Comparison of ENCODE assay signal across 26 mouse cellular contexts in genomic region chr5:26908612-26909011, GRCm38 (mm10).
"Had no signal": no experiment of that assay in that cellular context is flagged by ENCODE, and none has a peak within 500 bp of the region (broad histone marks: within the 10 kb centered on the region; RNA-seq: fewer than 3 reads in every experiment).

No protein-coding gene starts in this region.

- ATAC-seq: forebrain, embryonic 13.5 days; forebrain, embryonic 14.5 days; forebrain, embryonic 15.5 days; forebrain, embryonic 16.5 days; forebrain, postnatal 0 days had no signal

- H3K36me3 ChIP-seq: embryonic facial prominence, embryonic 10.5 days; embryonic facial prominence, embryonic 12.5 days; embryonic facial prominence, embryonic 13.5 days; embryonic facial prominence, embryonic 15.5 days; forebrain, embryonic 10.5 days; forebrain, embryonic 12.5 days; forebrain, embryonic 15.5 days had no signal

- H3K27ac ChIP-seq: embryonic facial prominence, embryonic 10.5 days; embryonic facial prominence, embryonic 12.5 days; embryonic facial prominence, embryonic 13.5 days; embryonic facial prominence, embryonic 15.5 days; forebrain, embryonic 10.5 days; forebrain, embryonic 12.5 days; forebrain, embryonic 13.5 days; forebrain, embryonic 15.5 days; gastrocnemius, adult 2 months; heart, adult 2 months had no signal

- H3K9ac ChIP-seq: embryonic facial prominence, embryonic 12.5 days; embryonic facial prominence, embryonic 13.5 days; embryonic facial prominence, embryonic 15.5 days; forebrain, embryonic 12.5 days; forebrain, embryonic 13.5 days; forebrain, embryonic 15.5 days; forebrain, postnatal 0 days had no signal

- DNase-seq: cerebellum, adult 2 months; cerebellum, adult 8-10 months; cerebellum, adult 9-11 months; cerebellum, postnatal 10 days; cerebellum, postnatal 25 days; cerebellum, postnatal 36 days; embryo, embryonic 11 days; forebrain, postnatal 0 days; gastrocnemius, adult 2 months; gastrocnemius, postnatal 10 days; gastrocnemius, postnatal 14 days; gastrocnemius, postnatal 25 days; gastrocnemius, postnatal 36 days; heart, adult 18-20 months; heart, adult 2 months had no signal

- H3K9me3 ChIP-seq: embryonic facial prominence, embryonic 10.5 days; embryonic facial prominence, embryonic 12.5 days; embryonic facial prominence, embryonic 13.5 days; embryonic facial prominence, embryonic 15.5 days; forebrain, embryonic 10.5 days; forebrain, embryonic 12.5 days; forebrain, embryonic 13.5 days; forebrain, embryonic 15.5 days had no signal

- H3K4me3 ChIP-seq: embryonic facial prominence, embryonic 10.5 days; embryonic facial prominence, embryonic 12.5 days; embryonic facial prominence, embryonic 13.5 days; embryonic facial prominence, embryonic 15.5 days; erythroblast, embryonic 14.5 days; forebrain, embryonic 10.5 days; forebrain, embryonic 12.5 days; forebrain, embryonic 13.5 days; forebrain, embryonic 15.5 days; gastrocnemius, adult 2 months; heart, adult 2 months had no signal

- H3K27me3 ChIP-seq: embryonic facial prominence, embryonic 12.5 days; forebrain, embryonic 13.5 days; forebrain, embryonic 15.5 days had no signal

- H3K4me2 ChIP-seq: embryonic facial prominence, embryonic 12.5 days; embryonic facial prominence, embryonic 13.5 days; embryonic facial prominence, embryonic 15.5 days; forebrain, embryonic 12.5 days; forebrain, embryonic 13.5 days; forebrain, embryonic 15.5 days had no signal
